Mouse (Mus musculus) adrenal gland, postnatal 25 days (tissue): ENCODE results near the gene AL732309.1. TPM values are rescaled to one million over a fixed set of nuclear protein-coding genes. Genes with fewer than 3 reads are reported as not detected.
A peak's percentile ranks its signal among the peaks of the same experiment; 100 is the strongest.

Source experiments
- DNase-seq: peaks from one replicate; pipeline ENCODE4 v3.0.0; 2021; ENCODE audit warnings: mixed read lengths
- long read RNA-seq: library from polyadenylated mRNA; stranded (forward); transcript quantifications from one replicate; pipeline ENCODE4 v2.0.0, GENCODE M21; 2021
- total RNA-seq: library from RNA; stranded (reverse); gene quantifications from 2 replicates; pipeline ENCODE4 v1.2.3, GENCODE M21; 2021

Gene AL732309.1
- 3.5 and 8.1 TPM in 2 replicates for total RNA-seq
- long read RNA-seq, transcript AL732309.1-201 (1 exons, 2,045 nt) = major isoform, 6 of 6 reads
- long read RNA-seq, partial matches to known transcripts = 0 of 6 reads
- long read RNA-seq, other reads (novel, unspliced or antisense) = 0 of 6 reads

DNA sequence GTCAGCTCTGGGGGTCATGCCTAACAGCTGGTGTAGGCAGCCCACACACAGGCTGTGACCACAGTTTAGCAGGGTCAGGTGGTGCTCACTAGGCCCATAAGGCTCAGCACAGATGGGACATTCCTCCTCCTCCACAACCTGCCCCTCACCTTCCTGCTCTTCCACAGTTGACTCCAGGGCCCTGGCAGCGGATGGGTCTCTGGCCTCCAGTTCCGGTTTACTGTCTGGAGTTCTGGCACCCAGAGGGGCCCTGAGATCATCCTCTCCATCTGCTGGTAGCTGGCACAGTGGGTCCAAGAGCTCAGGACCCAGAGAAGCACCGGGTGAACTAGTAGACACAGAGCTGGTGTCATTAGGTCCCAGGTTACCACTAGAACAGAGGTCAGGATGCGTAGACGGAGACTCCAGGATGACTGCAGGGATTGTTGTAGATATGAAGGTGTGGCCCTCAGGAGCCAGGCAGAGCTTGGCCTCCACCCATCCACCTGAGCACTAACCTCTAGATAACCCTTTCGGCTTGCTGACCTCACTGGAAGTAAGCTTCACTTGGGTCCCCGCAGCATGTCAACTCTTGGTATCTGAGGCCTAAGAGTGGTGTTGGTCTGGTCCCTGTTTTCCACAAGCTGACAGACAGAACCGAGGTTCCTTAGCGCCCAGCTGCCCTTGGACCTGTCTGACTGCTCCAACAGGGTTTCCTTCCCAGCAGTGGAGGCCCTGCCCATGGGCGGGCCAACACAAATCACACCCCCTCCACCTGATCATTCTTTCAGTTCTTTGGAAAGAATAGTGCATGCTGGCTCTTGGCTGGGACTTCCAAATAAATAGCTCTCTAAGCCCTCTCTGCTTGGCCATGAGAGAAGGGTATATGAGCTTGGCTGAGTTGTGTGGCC is at the start of gene AL732309.1:
AL732309.1 (minus strand) TSS at position 681 of the 890 bp plus-strand sequence.
- no peak for DNase-seq

DNA sequence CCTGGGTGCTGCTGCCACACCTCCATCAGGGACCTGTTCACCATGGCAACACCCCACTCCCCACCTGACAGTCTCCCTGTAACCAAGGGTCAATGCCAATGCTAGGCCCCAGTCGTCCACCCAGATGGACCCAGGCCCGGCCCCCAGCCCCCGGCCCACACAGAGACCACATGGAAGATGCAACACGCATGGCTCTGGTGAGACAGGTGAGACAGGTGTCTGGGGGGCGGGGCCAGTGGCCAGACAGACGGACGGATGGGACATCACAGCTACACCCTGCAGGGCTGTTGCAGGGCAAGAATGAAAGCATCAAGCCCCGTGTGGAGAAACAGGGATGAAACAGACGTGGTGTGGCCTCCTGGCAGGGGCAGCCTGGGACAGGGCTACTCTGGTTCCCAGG is 47.0 kb upstream of the AL732309.1 start:
- DNase-seq = no peak

DNA sequence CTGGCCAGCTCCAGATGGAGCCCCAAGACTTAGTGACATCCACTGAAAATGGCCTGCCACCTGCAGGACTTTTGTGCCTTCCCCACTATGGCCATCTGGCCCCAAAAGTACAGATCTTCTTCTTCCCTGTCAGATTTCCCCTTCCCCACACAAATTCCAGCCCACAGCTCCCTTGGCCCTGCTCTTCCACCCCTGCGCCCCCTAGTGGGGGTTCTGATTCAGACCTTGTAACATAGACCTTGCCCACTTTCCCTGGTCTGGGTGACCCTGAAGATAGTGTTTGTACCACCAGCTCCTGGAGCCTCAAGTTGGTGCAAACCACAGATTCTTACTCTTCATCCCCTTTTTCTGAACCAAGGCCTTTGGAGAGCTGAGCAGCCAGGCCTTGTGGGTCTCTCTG is 46.2 kb upstream of the AL732309.1 start:
- peak; percentile 81 for DNase-seq

DNA sequence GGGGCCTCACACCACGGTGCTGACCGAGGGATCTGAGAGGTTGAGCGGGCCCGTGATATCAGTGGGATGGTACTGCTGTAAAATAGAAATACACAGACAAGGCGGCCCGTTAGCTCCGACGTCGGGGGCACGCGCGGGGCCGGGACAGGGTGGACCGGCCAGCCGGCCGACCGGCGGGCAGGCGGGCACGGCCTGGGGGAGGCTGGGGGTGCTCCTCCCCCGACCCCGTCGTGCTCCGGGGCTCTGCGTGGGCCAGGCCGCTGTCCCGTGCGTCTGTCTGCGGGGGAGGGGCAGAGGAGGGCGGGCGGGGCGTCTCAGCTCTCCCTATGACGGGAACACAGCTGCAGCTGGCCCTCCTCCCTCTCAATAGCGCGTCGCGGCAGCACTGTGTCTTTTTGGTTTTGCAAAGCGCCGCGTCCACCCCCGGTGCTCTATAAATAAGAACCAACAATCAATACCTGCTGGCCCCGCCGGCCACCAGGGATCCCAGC is 45.4 kb upstream of the AL732309.1 start:
- peak; percentile 26 for DNase-seq

- no peak for DNase-seq
Measured at GRCm38 (mm10) chr2:25291184-25292053, 44.8 kb upstream of the AL732309.1 start.

GRCm38 (mm10) chr2:25290816-25291130 is 44.1 kb upstream of the AL732309.1 start:
- DNase-seq = no peak

GRCm38 (mm10) chr2:25290101-25290815 is 43.6 kb upstream of the AL732309.1 start:
- peak; percentile 39 for DNase-seq

GRCm38 (mm10) chr2:25289651-25290050 is 43.0 kb upstream of the AL732309.1 start, which contains the start of gene Lrrc26:
Lrrc26 (plus strand) TSS chr2:25289915.
- no peak for DNase-seq

- DNase-seq = no peak
Measured at GRCm38 (mm10) chr2:25288734-25289345, 42.2 kb upstream of the AL732309.1 start.

DNA sequence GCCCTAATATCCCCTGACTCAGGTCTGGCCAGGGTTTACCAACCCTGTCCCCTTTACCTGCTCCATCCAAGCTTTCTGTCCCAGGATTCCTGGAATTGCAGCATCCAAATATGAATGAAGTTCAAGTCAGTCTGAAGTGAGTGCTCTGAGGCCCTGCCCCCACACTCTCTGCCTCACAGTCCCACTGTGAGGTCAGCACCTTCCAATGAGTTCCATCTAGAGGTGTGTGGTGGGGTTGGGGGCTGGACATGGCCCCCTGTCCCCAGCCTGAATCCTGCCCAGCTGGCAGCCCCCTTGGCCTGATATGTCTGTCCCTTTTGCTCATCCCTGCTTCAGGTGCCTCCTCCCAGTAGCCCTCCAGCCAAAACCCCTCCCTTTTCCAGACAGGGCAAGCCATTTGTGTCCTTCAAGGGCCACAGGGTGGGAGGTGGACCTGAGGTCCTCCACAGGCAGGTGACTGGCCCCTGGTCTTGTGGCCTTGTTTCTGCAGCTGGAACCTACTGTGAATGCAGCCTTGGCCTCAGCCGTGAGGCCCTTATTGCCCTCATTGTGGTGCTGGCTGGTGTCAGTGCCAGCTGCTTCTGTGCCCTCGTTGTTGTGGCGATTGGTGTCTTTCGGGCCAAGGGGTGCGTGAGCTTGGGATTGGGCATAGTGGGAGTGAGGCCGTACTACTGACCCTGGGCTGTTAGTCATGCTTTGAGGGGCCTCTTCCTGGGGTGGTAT is 41.4 kb upstream of the AL732309.1 start, which contains the start of gene Tmem210:
Tmem210 (plus strand) TSS at position 219 of the 723 bp plus-strand sequence.
- no peak for DNase-seq

GRCm38 (mm10) chr2:25286837-25287636 is 40.4 kb upstream of the AL732309.1 start:
- DNase-seq = no peak

DNA sequence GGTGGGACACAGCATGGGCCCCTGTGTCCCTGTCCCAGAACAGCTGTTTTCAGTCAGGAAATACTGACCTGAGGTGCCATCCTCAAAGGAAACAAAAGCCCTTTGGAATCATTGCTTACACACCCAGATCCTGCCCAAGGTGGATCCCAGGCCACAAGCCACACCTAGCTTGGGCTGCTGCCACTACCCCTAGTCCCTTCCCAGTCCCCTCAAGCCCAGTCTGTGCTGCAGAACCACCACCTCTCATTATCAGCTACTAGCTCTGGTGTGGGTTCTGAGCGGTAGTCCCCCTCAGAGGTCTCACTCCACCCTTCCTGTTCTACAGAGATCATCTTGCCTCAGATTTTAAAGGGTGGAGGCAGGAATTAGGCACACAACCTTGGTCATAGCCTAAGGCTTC is 39.7 kb upstream of the AL732309.1 start:
- no peak for DNase-seq

GRCm38 (mm10) chr2:25285551-25285950 is 38.9 kb upstream of the AL732309.1 start:
- no peak for DNase-seq

DNA sequence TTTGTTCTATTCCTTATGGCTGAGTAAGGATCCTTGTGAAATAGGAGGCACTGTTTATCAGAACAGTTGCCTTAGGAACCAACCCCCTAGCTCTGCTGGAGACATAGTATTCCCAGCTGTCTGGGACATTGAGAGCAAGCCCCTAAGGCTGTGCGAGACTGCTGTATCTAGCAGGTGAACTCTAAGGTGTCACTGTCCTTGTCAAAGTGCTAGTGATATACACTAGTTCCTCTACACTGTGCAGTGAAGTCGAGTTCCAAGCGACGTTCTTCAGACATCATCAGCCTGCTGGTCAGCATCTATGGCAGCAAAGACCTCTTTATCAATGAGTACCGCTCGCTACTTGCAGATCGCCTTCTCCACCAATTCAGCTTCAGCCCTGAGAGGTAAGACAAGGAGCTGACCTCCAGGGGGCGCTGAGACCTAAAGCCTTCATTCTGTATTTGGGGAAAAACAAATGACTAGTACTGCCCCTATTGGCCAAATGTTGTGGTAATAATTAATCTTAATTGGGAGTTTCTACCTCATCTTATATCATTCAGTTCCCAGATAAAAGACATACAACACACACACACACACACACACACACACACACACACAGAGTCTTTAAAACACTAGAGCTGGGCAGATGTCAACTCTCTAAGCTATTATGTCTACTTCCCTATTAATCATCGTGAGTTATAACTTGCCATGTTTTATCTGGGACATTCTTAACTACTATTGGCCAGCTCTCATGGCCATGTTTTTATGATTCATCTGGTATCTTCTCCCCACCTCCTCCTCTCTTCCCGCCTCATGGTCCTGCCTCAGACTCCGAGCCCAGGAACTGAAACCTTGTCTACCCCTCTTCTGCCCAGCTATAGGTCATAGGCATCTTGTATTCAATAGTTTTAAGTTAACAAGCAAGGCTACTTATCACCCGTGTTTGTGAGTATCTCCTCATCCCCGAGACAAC is 32.5 kb upstream of the AL732309.1 start:
- DNase-seq = peak; percentile 82

GRCm38 (mm10) chr2:25273010-25273409 is 26.3 kb upstream of the AL732309.1 start:
- DNase-seq = no peak

DNA sequence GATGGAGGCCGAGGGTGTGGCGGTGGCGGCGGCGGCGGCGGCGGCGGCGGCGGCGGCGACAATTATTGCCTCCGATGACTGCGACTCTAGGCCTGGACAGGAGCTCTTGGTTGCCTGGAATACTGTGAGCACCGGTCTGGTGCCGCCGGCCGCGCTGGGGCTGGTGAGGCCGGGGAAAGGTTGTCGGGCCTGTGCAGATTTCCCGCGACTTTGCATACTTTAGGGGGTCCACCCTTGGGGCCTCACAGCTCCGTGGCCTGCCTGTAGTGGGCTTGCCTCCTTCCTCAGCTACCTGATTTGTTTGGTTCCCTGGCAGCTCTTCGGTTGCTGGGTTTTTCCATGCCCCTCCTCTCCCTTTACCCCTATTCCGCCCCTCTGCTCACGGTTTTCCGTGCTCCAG is 25.9 kb upstream of the AL732309.1 start:
- no peak for DNase-seq

DNA sequence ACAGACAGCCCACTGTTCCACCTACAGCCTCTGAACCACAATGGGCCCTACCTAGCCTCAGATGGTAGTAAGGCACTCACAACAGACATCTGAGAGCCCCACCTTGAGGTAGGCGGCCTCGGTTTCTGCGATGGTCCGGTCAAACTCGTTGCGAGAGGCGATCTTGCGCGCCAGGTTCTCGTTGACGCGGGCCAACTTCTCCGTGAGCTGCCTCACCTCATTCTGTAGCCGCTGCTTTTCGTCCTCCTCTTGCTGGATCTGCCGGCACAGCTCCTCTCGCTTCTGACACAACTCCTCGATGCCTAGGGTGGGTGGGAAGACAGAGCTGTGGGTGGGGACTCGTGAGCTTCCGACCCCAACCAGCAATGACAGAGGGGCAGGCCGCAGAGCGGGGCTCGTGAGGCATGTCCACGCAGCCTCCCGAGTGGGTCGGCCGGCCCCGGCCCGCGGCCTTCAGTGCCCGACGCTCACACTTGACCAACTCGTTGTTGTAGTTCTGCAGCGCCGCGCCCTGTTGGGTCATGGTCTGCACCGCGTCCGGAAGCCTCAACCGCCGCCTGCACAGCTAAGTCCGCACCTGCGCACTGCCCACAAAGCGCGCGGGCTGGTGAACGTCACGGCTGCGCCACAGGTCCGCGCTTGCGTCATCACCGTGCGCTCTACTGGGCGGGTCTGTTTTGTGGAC is 25.3 kb upstream of the AL732309.1 start, which contains the start of the genes Ssna1 and Anapc2:
Ssna1 (minus strand) TSS at position 612 of the 685 bp plus-strand sequence.
Anapc2 (plus strand) TSS at position 652 of the 685 bp plus-strand sequence.
- peak; percentile 98 for DNase-seq
